Mouse (Mus musculus): Measurements from ENCODE around the gene Tcaim.

DNA sequence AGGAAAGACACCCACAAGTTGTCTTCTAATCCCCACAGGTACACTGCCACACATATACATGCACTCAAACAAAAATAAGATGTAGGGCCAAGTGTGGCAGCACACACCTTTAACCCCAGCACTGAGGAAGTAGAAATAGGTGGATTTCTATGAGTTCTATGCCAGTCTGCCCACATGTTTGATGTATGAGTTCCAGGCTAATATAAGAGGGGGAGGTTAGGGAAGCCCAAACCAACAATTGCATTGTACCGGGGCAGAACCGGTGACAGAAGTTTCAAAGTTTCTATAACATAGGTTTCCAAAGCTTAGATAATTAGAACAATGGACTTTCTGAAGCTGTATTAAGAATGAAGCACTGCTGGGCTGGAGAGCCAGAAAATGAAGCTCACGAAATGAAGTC, 59.5 kb downstream of the Tcaim start:
- TF ChIP-seq CTCF (IDR thresholded peaks at IDR 0.05; ENCODE audit: extremely low read depth, insufficient read depth, low read length) (no peak), POLR2A (IDR thresholded peaks at IDR 0.05; ENCODE audit: extremely low read depth, insufficient read depth, low read length) (no peak)
